Mouse (Mus musculus) intestine, embryonic 16.5 days (tissue): ENCODE data around the gene Rnf217. TPM values are rescaled to one million over a fixed set of nuclear protein-coding genes. Genes with fewer than 3 reads are reported as not detected.

Source experiments
- ATAC-seq: fragments of 200-750 bp; cut with Nextera tagmentation; 2 replicates; pipeline ENCODE4 v1.8.0; 2017; ENCODE audit warnings: moderate TSS enrichment, moderate library complexity
- H3K27ac ChIP-seq: fragments of 300-500 bp; sonication (generic); 2 replicates; pipeline ENCODE4 v1.5.1; 2014; ENCODE audit warnings: mild to moderate bottlenecking, low read length
- H3K27me3 ChIP-seq: fragments of 300-500 bp; sonication (generic); replicated peaks from 2 replicates; pipeline ENCODE4 v1.6.1; 2014; ENCODE audit warnings: low read length, control low read depth, mixed read lengths; ENCODE audit not compliant: control insufficient read depth, insufficient read depth
- H3K36me3 ChIP-seq: fragments of 300-500 bp; sonication (generic); 2 replicates; pipeline ENCODE4 v1.6.1; 2014; ENCODE audit warnings: low read length, control low read depth; ENCODE audit not compliant: control insufficient read depth, insufficient read depth
- H3K4me1 ChIP-seq: fragments of 300-500 bp; sonication (generic); 2 replicates; pipeline ENCODE4 v1.6.1; 2014; ENCODE audit warnings: low read length, control low read depth, mixed read lengths; ENCODE audit not compliant: control insufficient read depth, insufficient read depth
- H3K4me2 ChIP-seq: fragments of 300-500 bp; sonication (generic); 2 replicates; pipeline ENCODE4 v1.6.1; 2014; ENCODE audit warnings: low read depth, low read length, control low read depth
- H3K4me3 ChIP-seq: fragments of 300-500 bp; sonication (generic); 2 replicates; pipeline ENCODE4 v1.5.1; 2014; ENCODE audit warnings: mild to moderate bottlenecking, low read length
- H3K9ac ChIP-seq: fragments of 300-500 bp; sonication (generic); 2 replicates; pipeline ENCODE4 v1.6.1; 2014; ENCODE audit warnings: low read depth, low read length
- H3K9me3 ChIP-seq: fragments of 300-500 bp; sonication (generic); 2 replicates; pipeline ENCODE4 v1.6.1; 2016; ENCODE audit warnings: low read length, control low read depth; ENCODE audit not compliant: control insufficient read depth
- WGBS: fragments of 180-500 bp; shearing (Covaris S2); extraction: QIAGEN DNeasy Blood & Tissue Kit; methylation state at CpG from one replicate; pipeline ENCODE4 v1.1.7; 2014; 5-methylcytosine and 5-hydroxymethylcytosine counted together
- polyA plus RNA-seq: library from polyadenylated mRNA; unstranded; fragments of >200 nt; fragmentation: Nextera tagmentation; extraction: Ambion mirVana; gene quantifications from 2 replicates; pipeline ENCODE4 v1.2.1, GENCODE M21; 2015

Gene Rnf217
- polyA plus RNA-seq, 1 experiment from 2014 or later = 1.1 TPM

- Histone ChIP-seq H3K27me3 (no peaks in the 10 kb centered on the region), H3K9ac (no peak overlapping the region), H3K4me2 (no peak overlapping the region), H3K36me3 (no peaks in the 10 kb centered on the region), H3K4me1 (no peaks in the 10 kb centered on the region; the same call in none of the 2 replicates), H3K4me3 (no peak overlapping the region), H3K9me3 (no peaks in the 10 kb centered on the region), H3K27ac (no peak overlapping the region)
- WGBS = 86% methylated on average over 3 of the region's 3 CpGs
- ATAC-seq = no peak
These were observed 70.3 kb downstream of the Rnf217 start for GRCm38 (mm10) chr10:31538721-31539120.

- Histone ChIP-seq H3K9me3 (no peaks in the 10 kb centered on the region), H3K27ac (no peak overlapping the region), H3K4me2 (no peak overlapping the region), H3K4me3 (no peak overlapping the region), H3K4me1 (no peaks in the 10 kb centered on the region; the same call in none of the 2 replicates), H3K27me3 (no peaks in the 10 kb centered on the region), H3K36me3 (no peaks in the 10 kb centered on the region), H3K9ac (no peak overlapping the region)
- WGBS = 74% methylated on average over 2 of the region's 2 CpGs
- ATAC-seq = no peak
These were observed 70.7 kb downstream of the Rnf217 start for GRCm38 (mm10) chr10:31538243-31538642.

- Histone ChIP-seq H3K36me3 (no peaks in the 10 kb centered on the region), H3K27me3 (no peaks in the 10 kb centered on the region), H3K4me2 (no peak overlapping the region), H3K9ac (no peak overlapping the region), H3K4me1 (no peaks in the 10 kb centered on the region; the same call in none of the 2 replicates), H3K4me3 (no peak overlapping the region), H3K27ac (no peak overlapping the region), H3K9me3 (no peaks in the 10 kb centered on the region)
- 67% methylated on average over 3 of the region's 3 CpGs for WGBS
- no peak for ATAC-seq
These were observed 71.8 kb downstream of the Rnf217 start for GRCm38 (mm10) chr10:31537213-31537612.

GRCm38 (mm10) chr10:31535046-31535445 lies 73.9 kb downstream of the Rnf217 start:
- Histone ChIP-seq H3K9me3 (no peaks in the 10 kb centered on the region), H3K4me1 (no peaks in the 10 kb centered on the region; the same call in none of the 2 replicates), H3K9ac (no peak overlapping the region), H3K27me3 (no peaks in the 10 kb centered on the region), H3K36me3 (no peaks in the 10 kb centered on the region), H3K4me3 (no peak overlapping the region), H3K4me2 (no peak overlapping the region), H3K27ac (no peak overlapping the region)
- WGBS = 88% methylated on average over 2 of the region's 2 CpGs
- ATAC-seq = no peak

- ATAC-seq = peak; percentile 61
These were observed 75.6 kb downstream of the Rnf217 start for GRCm38 (mm10) chr10:31533270-31533826.

DNA sequence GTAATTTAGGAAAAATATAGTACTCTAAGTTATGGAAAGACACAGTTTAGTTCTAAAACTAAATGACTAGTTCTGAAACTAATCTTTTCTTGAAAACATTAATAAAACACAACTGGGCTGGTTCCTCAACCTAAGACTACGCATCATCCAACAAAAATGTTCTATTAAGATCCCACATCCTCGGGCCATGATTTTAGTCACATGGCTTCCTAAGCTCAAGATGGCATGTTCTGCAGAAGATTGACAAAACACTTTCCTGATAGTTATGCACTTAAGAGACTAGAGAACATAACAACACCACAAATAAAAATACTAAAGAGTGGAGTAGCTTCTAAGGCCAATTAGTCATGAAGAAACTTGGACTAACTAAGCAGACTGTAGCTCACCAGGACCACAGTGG lies 76.2 kb downstream of the Rnf217 start:
- no peak overlapping the region for H3K9ac ChIP-seq
- H3K4me2 ChIP-seq = no peak overlapping the region
- ATAC-seq = no peak
- H3K4me1 ChIP-seq = no peaks in the 10 kb centered on the region; the same call in none of the 2 replicates
- no peaks in the 10 kb centered on the region for H3K27me3 ChIP-seq
- WGBS = 88% methylated on average over 2 of the region's 2 CpGs
- H3K36me3 ChIP-seq = no peaks in the 10 kb centered on the region
- no peak overlapping the region for H3K27ac ChIP-seq
- no peaks in the 10 kb centered on the region for H3K9me3 ChIP-seq
- no peak overlapping the region for H3K4me3 ChIP-seq

More at GRCm38 (mm10) chr10:31533270-31533826, 75.6 kb downstream of the Rnf217 start:
- H3K4me2 ChIP-seq = no peak overlapping the region
- no peaks in the 10 kb centered on the region for H3K27me3 ChIP-seq
- H3K36me3 ChIP-seq = no peaks in the 10 kb centered on the region
- H3K4me3 ChIP-seq = no peak overlapping the region
- H3K4me1 ChIP-seq = no peaks in the 10 kb centered on the region; the same call in none of the 2 replicates
- H3K9me3 ChIP-seq = no peaks in the 10 kb centered on the region
- no peak overlapping the region for H3K9ac ChIP-seq
- 82% methylated on average over 6 of the region's 6 CpGs for WGBS
- H3K27ac ChIP-seq = no peak overlapping the region

DNA sequence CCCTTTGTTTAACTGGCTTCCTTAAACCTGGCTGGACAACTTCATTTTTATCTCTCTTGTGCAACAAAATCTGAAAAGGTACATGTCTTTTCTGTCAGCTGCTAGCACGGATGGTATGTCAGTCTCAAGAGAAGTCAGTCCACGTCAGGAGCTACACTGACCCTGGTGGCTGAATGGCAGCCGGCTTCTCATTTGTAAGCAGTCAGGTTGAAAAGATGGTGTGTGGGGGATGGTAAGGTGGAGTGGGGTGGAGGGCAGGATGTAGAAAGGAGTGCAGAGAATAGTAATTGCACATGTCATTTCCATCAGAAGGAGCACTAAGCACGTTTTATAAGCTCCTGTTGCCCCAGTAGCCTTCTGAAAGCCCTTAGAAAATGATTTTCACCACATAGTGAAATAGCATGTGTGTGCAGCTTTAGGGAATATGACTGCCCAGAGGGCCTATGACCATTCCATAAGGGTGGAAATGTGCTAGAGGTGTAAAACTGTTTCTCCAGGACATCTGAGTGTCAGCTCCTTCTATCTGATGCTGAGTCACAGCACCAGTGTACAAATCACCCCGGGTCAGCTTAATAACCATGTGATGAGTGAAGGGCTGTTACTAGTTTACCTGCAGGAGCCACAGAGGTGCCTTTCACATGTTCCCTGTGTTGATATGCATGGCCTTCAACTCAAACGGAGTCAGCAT lies 80.5 kb downstream of the Rnf217 start:
- H3K4me1 ChIP-seq = no peaks in the 10 kb centered on the region
- no peak overlapping the region for H3K27ac ChIP-seq
- ATAC-seq = peak; percentile 41; the same call in 1 of the 2 replicates
- H3K4me2 ChIP-seq = no peak overlapping the region
- H3K4me3 ChIP-seq = no peak overlapping the region
- H3K27me3 ChIP-seq = no peaks in the 10 kb centered on the region
- H3K36me3 ChIP-seq = no peaks in the 10 kb centered on the region
- H3K9me3 ChIP-seq = no peaks in the 10 kb centered on the region
- WGBS = 57% methylated on average over 6 of the region's 6 CpGs
- H3K9ac ChIP-seq = no peak overlapping the region

GRCm38 (mm10) chr10:31525705-31526104 lies 83.3 kb downstream of the Rnf217 start:
- no peak overlapping the region for H3K27ac ChIP-seq
- H3K4me3 ChIP-seq = no peak overlapping the region
- H3K27me3 ChIP-seq = no peaks in the 10 kb centered on the region
- no peaks in the 10 kb centered on the region for H3K36me3 ChIP-seq
- H3K9me3 ChIP-seq = no peaks in the 10 kb centered on the region
- no peak overlapping the region for H3K4me2 ChIP-seq
- H3K4me1 ChIP-seq = no peaks in the 10 kb centered on the region
- ATAC-seq = peak; percentile 90
- WGBS = 86% methylated on average over 3 of the region's 3 CpGs
- H3K9ac ChIP-seq = no peak overlapping the region

- WGBS = 70% methylated on average over 1 of the region's 1 CpGs
- Histone ChIP-seq H3K4me1 (peaks cover 5% of the 10 kb centered on the region; the same call in 1 of the 2 replicates), H3K9ac (no peak overlapping the region), H3K36me3 (no peaks in the 10 kb centered on the region), H3K4me3 (no peak overlapping the region), H3K27me3 (no peaks in the 10 kb centered on the region), H3K27ac (no peak overlapping the region), H3K4me2 (no peak overlapping the region), H3K9me3 (no peaks in the 10 kb centered on the region)
- peak; percentile 58; the same call in 1 of the 2 replicates for ATAC-seq
These were observed 89.6 kb downstream of the Rnf217 start for GRCm38 (mm10) chr10:31519420-31519819.
